Mouse (Mus musculus) forebrain, postnatal 0 days (tissue): ENCODE data around the gene Rbp1. TPM values are rescaled to one million over a fixed set of nuclear protein-coding genes. Genes with fewer than 3 reads are reported as not detected.
A peak's percentile ranks its signal among the peaks of the same experiment; 100 is the strongest.

ENCODE experiments used
- ATAC-seq: fragments of 200-750 bp; cut with Nextera tagmentation; 2 replicates; pipeline ENCODE4 v1.8.0; 2017; ENCODE audit warnings: mild to moderate bottlenecking, moderate library complexity
- DNase-seq: peaks from one replicate; pipeline ENCODE4 v3.0.0-alpha.2; 2015
- H3K27ac ChIP-seq: fragments of 300-500 bp; sonication (generic); 2 replicates; pipeline ENCODE4 v1.5.1; 2014; ENCODE audit warnings: low read depth, mild to moderate bottlenecking, antibody characterized with exemption, low read length, moderate library complexity, mixed read lengths
- H3K27me3 ChIP-seq: fragments of 300-500 bp; sonication (generic); 2 replicates; pipeline ENCODE4 v1.6.1; 2014; ENCODE audit warnings: mild to moderate bottlenecking, low read length, mixed read lengths; ENCODE audit not compliant: insufficient read depth
- H3K36me3 ChIP-seq: fragments of 300-500 bp; sonication (generic); 2 replicates; pipeline ENCODE4 v1.6.1; 2014; ENCODE audit warnings: mild to moderate bottlenecking, moderate library complexity; ENCODE audit not compliant: insufficient read depth
- H3K4me1 ChIP-seq: fragments of 300-500 bp; sonication (generic); 2 replicates; pipeline ENCODE4 v1.6.1; 2014; ENCODE audit warnings: antibody characterized with exemption; ENCODE audit not compliant: insufficient read depth
- H3K4me2 ChIP-seq: fragments of 300-500 bp; sonication (generic); 2 replicates; pipeline ENCODE4 v1.6.1; 2014; ENCODE audit warnings: low read depth, mild to moderate bottlenecking, moderate library complexity
- H3K4me3 ChIP-seq: fragments of 300-500 bp; sonication (generic); 2 replicates; pipeline ENCODE4 v1.5.1; 2014; ENCODE audit warnings: low read depth, low read length, mixed read lengths
- H3K9ac ChIP-seq: fragments of 300-500 bp; sonication (generic); 2 replicates; pipeline ENCODE4 v1.6.1; 2014; ENCODE audit warnings: mild to moderate bottlenecking
- H3K9me3 ChIP-seq: fragments of 300-500 bp; sonication (generic); 2 replicates; pipeline ENCODE4 v1.6.1; 2016; ENCODE audit warnings: low read length
- CTCF ChIP-seq: sonication (generic); IDR thresholded peaks from 2 replicates; pipeline ENCODE4 v1.5.1; 2016; ENCODE audit warnings: antibody characterized with exemption, control low read depth, low read depth
- WGBS: fragments of 180-500 bp; shearing (Covaris S2); extraction: QIAGEN DNeasy Blood & Tissue Kit; methylation state at CpG from one replicate; pipeline ENCODE4 v1.1.7; 2014; 5-methylcytosine and 5-hydroxymethylcytosine counted together
- polyA plus RNA-seq: library from polyadenylated mRNA; unstranded; fragments of >200 nt; fragmentation: Nextera tagmentation; extraction: Ambion mirVana; gene quantifications from 2 replicates; pipeline ENCODE4 v1.2.1, GENCODE M21; 2015
- total RNA-seq: library from RNA; depleted of rRNA; stranded (reverse); fragments of >200 nt; gene quantifications from 2 replicates; pipeline ENCODE4 v1.2.3, GENCODE M21; 2014

Gene Rbp1
- total and polyA plus RNA-seq, 2 experiments from 2014 or later, result 12.9 to 32.1 TPM

- Histone ChIP-seq H3K4me2 (no peak overlapping the region), H3K4me3 (no peak overlapping the region), H3K27ac (no peak overlapping the region), H3K27me3 (no peaks in the 10 kb centered on the region), H3K4me1 (no peaks in the 10 kb centered on the region), H3K36me3 (no peaks in the 10 kb centered on the region), H3K9me3 (no peaks in the 10 kb centered on the region), H3K9ac (no peak overlapping the region)
- DNase-seq (peak; percentile 41), ATAC-seq (peak; percentile 70)
- 13% methylated on average over 1 of the region's 1 CpGs for WGBS
- no peak for TF ChIP-seq CTCF
These were observed 28.2 kb downstream of the Rbp1 start for GRCm38 (mm10) chr9:98450976-98451375.

GRCm38 (mm10) chr9:98466709-98467108, 43.9 kb downstream of the Rbp1 start:
- H3K27ac ChIP-seq, result no peak overlapping the region
- H3K4me1 ChIP-seq, result no peaks in the 10 kb centered on the region
- no peak for TF ChIP-seq CTCF
- DNase-seq, result no peak
- H3K27me3 ChIP-seq, result no peaks in the 10 kb centered on the region
- WGBS, result 82% methylated on average over 2 of the region's 2 CpGs
- H3K9ac ChIP-seq, result no peak overlapping the region
- H3K4me3 ChIP-seq, result no peak overlapping the region
- H3K9me3 ChIP-seq, result no peaks in the 10 kb centered on the region
- no peak overlapping the region for H3K4me2 ChIP-seq
- ATAC-seq, result no peak
- H3K36me3 ChIP-seq, result no peaks in the 10 kb centered on the region

- H3K9me3 ChIP-seq, result no peaks in the 10 kb centered on the region
- H3K4me1 ChIP-seq, result no peaks in the 10 kb centered on the region
- H3K27me3 ChIP-seq, result no peaks in the 10 kb centered on the region
- no peak overlapping the region for H3K27ac ChIP-seq
- no peak for TF ChIP-seq CTCF
- H3K36me3 ChIP-seq, result no peaks in the 10 kb centered on the region
- no peak for DNase-seq
- no peak overlapping the region for H3K9ac ChIP-seq
- no peak overlapping the region for H3K4me2 ChIP-seq
- ATAC-seq, result no peak
- H3K4me3 ChIP-seq, result no peak overlapping the region
- WGBS, result 90% methylated on average over 2 of the region's 2 CpGs
These were observed 57.5 kb downstream of the Rbp1 start for GRCm38 (mm10) chr9:98480172-98480749.

- Histone ChIP-seq H3K9ac (no peak overlapping the region), H3K27me3 (no peaks in the 10 kb centered on the region), H3K36me3 (no peaks in the 10 kb centered on the region), H3K4me2 (no peak overlapping the region), H3K4me1 (no peaks in the 10 kb centered on the region), H3K4me3 (no peak overlapping the region), H3K27ac (no peak overlapping the region), H3K9me3 (no peaks in the 10 kb centered on the region)
- DNase-seq (no peak), ATAC-seq (no peak)
- 73% methylated on average over 4 of the region's 4 CpGs for WGBS
- TF ChIP-seq CTCF, result no peak
These were observed 59.5 kb downstream of the Rbp1 start for GRCm38 (mm10) chr9:98482256-98482655.

GRCm38 (mm10) chr9:98485020-98485419, 62.3 kb downstream of the Rbp1 start:
- Histone ChIP-seq H3K9ac (no peak overlapping the region), H3K4me2 (no peak overlapping the region), H3K9me3 (no peaks in the 10 kb centered on the region), H3K4me3 (no peak overlapping the region), H3K36me3 (no peaks in the 10 kb centered on the region), H3K27me3 (no peaks in the 10 kb centered on the region), H3K27ac (no peak overlapping the region), H3K4me1 (no peaks in the 10 kb centered on the region)
- no peak for TF ChIP-seq CTCF
- DNase-seq (no peak), ATAC-seq (no peak)
- 90% methylated on average over 7 of the region's 7 CpGs for WGBS

- Histone ChIP-seq H3K4me1 (no peaks in the 10 kb centered on the region), H3K9ac (no peak within 1 kb of the TSS), H3K4me2 (no peak within 1 kb of the TSS), H3K4me3 (no peak within 1 kb of the TSS), H3K27ac (no peak within 1 kb of the TSS), H3K9me3 (no peaks in the 10 kb centered on the region), H3K27me3 (no peaks in the 10 kb centered on the region), H3K36me3 (no peaks in the 10 kb centered on the region)
- DNase-seq, result no peak
- 92% methylated on average over 3 of the region's 3 CpGs for WGBS
- no peak for TF ChIP-seq CTCF
- ATAC-seq, result no peak
These were observed 63.1 kb downstream of the Rbp1 start, which contains the start of gene Rbp2 for GRCm38 (mm10) chr9:98485815-98486214. Gene Rbp2 (plus strand): TSS chr9:98486115.

GRCm38 (mm10) chr9:98487273-98487672, 64.5 kb downstream of the Rbp1 start:
- no peak for DNase-seq
- Histone ChIP-seq H3K27me3 (no peaks in the 10 kb centered on the region), H3K9ac (no peak overlapping the region), H3K36me3 (no peaks in the 10 kb centered on the region), H3K4me1 (no peaks in the 10 kb centered on the region), H3K27ac (no peak overlapping the region), H3K4me3 (no peak overlapping the region), H3K4me2 (no peak overlapping the region), H3K9me3 (no peaks in the 10 kb centered on the region)
- WGBS, result 58% methylated on average over 6 of the region's 6 CpGs
- TF ChIP-seq CTCF, result no peak
- ATAC-seq, result no peak
